Mouse (Mus musculus) lung, embryonic 15.5 days (tissue): Measurements from ENCODE around the gene Ldlrad3. TPM values are rescaled to one million over a fixed set of nuclear protein-coding genes. Genes with fewer than 3 reads are reported as not detected.
A peak's percentile ranks its signal among the peaks of the same experiment; 100 is the strongest.

Experiments used
- ATAC-seq: fragments of 200-750 bp; cut with Nextera tagmentation; 2 replicates; pipeline ENCODE4 v1.8.0; 2017; ENCODE audit warnings: moderate number of reproducible peaks, borderline replicate concordance; ENCODE audit not compliant: low FRiP score, low TSS enrichment; ENCODE audit errors: extremely low read depth
- H3K27ac ChIP-seq: fragments of 300-500 bp; sonication (generic); 2 replicates; pipeline ENCODE4 v1.5.1; 2015; ENCODE audit warnings: moderate library complexity, mild to moderate bottlenecking, inconsistent platforms
- H3K27me3 ChIP-seq: fragments of 300-500 bp; sonication (generic); 2 replicates; pipeline ENCODE4 v1.6.1; 2015; ENCODE audit warnings: inconsistent platforms
- H3K36me3 ChIP-seq: fragments of 300-500 bp; sonication (generic); 2 replicates; pipeline ENCODE4 v1.6.1; 2015; ENCODE audit warnings: inconsistent platforms
- H3K4me1 ChIP-seq: fragments of 300-500 bp; sonication (generic); 2 replicates; pipeline ENCODE4 v1.6.1; 2015; ENCODE audit warnings: inconsistent platforms
- H3K4me2 ChIP-seq: fragments of 300-500 bp; sonication (generic); 2 replicates; pipeline ENCODE4 v1.6.1; 2015; ENCODE audit warnings: inconsistent platforms, mild to moderate bottlenecking, moderate library complexity
- H3K4me3 ChIP-seq: fragments of 300-500 bp; sonication (generic); 2 replicates; pipeline ENCODE4 v1.5.1; 2015; ENCODE audit warnings: mild to moderate bottlenecking, inconsistent platforms
- H3K9ac ChIP-seq: fragments of 300-500 bp; sonication (generic); 2 replicates; pipeline ENCODE4 v1.6.1; 2015; ENCODE audit warnings: inconsistent platforms
- H3K9me3 ChIP-seq: fragments of 300-500 bp; sonication (generic); 2 replicates; pipeline ENCODE4 v1.6.1; 2016; ENCODE audit warnings: inconsistent platforms
- WGBS: fragments of 180-500 bp; shearing (Covaris S2); methylation state at CpG from one replicate; pipeline ENCODE4 v1.1.7; 2015; 5-methylcytosine and 5-hydroxymethylcytosine counted together
- polyA plus RNA-seq: library from polyadenylated mRNA; unstranded; fragments of >200 nt; fragmentation: Nextera tagmentation; extraction: Ambion mirVana; gene quantifications from 2 replicates; pipeline ENCODE4 v1.2.1, GENCODE M21; 2015

The Ldlrad3 gene
- polyA plus RNA-seq, 1 experiment from 2014 or later: 48.5 TPM

- 50% methylated on average over 6 of the region's 6 CpGs for WGBS
- no peaks in the 10 kb centered on the region for H3K9me3 ChIP-seq
- H3K36me3 ChIP-seq: no peaks in the 10 kb centered on the region
- H3K27ac ChIP-seq: no peak overlapping the region
- no peak overlapping the region for H3K4me3 ChIP-seq
- H3K27me3 ChIP-seq: no peaks in the 10 kb centered on the region
- ATAC-seq: no peak
- H3K4me1 ChIP-seq: peaks cover 74% of the 10 kb centered on the region
- H3K4me2 ChIP-seq: no peak overlapping the region
- H3K9ac ChIP-seq: no peak overlapping the region
Observed at GRCm38 (mm10) chr2:102137922-102138321, 48.3 kb downstream of the Ldlrad3 start.

- Histone ChIP-seq H3K4me2 (no peak overlapping the region), H3K27me3 (no peaks in the 10 kb centered on the region), H3K4me3 (no peak overlapping the region), H3K9me3 (no peaks in the 10 kb centered on the region), H3K36me3 (no peaks in the 10 kb centered on the region), H3K4me1 (peaks cover 80% of the 10 kb centered on the region), H3K27ac (no peak overlapping the region), H3K9ac (no peak overlapping the region)
- ATAC-seq: no peak
- WGBS: 80% methylated on average over 3 of the region's 3 CpGs
Observed at GRCm38 (mm10) chr2:102136184-102136583, 50.0 kb downstream of the Ldlrad3 start.

GRCm38 (mm10) chr2:102134510-102135262, 51.5 kb downstream of the Ldlrad3 start:
- no peak overlapping the region for H3K4me2 ChIP-seq
- H3K4me3 ChIP-seq: no peak overlapping the region
- H3K9me3 ChIP-seq: no peaks in the 10 kb centered on the region
- WGBS: 61% methylated on average over 9 of the region's 9 CpGs
- no peaks in the 10 kb centered on the region for H3K36me3 ChIP-seq
- no peaks in the 10 kb centered on the region for H3K27me3 ChIP-seq
- no peak overlapping the region for H3K27ac ChIP-seq
- peaks cover 87% of the 10 kb centered on the region for H3K4me1 ChIP-seq
- ATAC-seq: no peak
- no peak overlapping the region for H3K9ac ChIP-seq

GRCm38 (mm10) chr2:102132945-102133558, 53.1 kb downstream of the Ldlrad3 start:
- peak overlapping the region; percentile 79 for H3K27ac ChIP-seq
- 31% methylated on average over 10 of the region's 10 CpGs for WGBS
- H3K4me3 ChIP-seq: no peak overlapping the region
- H3K36me3 ChIP-seq: no peaks in the 10 kb centered on the region
- H3K4me2 ChIP-seq: 0 out of 2 replicates have a peak overlapping the region, but pooled peaks have one; percentile 10
- ATAC-seq: peak; percentile 25; the same call in 1 of the 2 replicates
- no peaks in the 10 kb centered on the region for H3K9me3 ChIP-seq
- H3K27me3 ChIP-seq: no peaks in the 10 kb centered on the region
- H3K4me1 ChIP-seq: peaks cover 92% of the 10 kb centered on the region
- H3K9ac ChIP-seq: no peak overlapping the region

- H3K4me2 ChIP-seq: no peak overlapping the region
- no peaks in the 10 kb centered on the region for H3K9me3 ChIP-seq
- ATAC-seq: no peak
- peaks cover 79% of the 10 kb centered on the region for H3K4me1 ChIP-seq
- H3K9ac ChIP-seq: no peak overlapping the region
- H3K27me3 ChIP-seq: no peaks in the 10 kb centered on the region
- no peaks in the 10 kb centered on the region for H3K36me3 ChIP-seq
- WGBS: 66% methylated on average over 8 of the region's 8 CpGs
- peak overlapping the region; percentile 56 for H3K27ac ChIP-seq
- no peak overlapping the region for H3K4me3 ChIP-seq
Observed at GRCm38 (mm10) chr2:102130198-102130845, 55.9 kb downstream of the Ldlrad3 start.

- WGBS: 72% methylated on average over 4 of the region's 4 CpGs
- H3K9me3 ChIP-seq: no peaks in the 10 kb centered on the region
- peak overlapping the region; percentile 56 for H3K27ac ChIP-seq
- no peak for ATAC-seq
- no peak overlapping the region for H3K4me3 ChIP-seq
- no peaks in the 10 kb centered on the region for H3K36me3 ChIP-seq
- H3K27me3 ChIP-seq: no peaks in the 10 kb centered on the region
- no peak overlapping the region for H3K4me2 ChIP-seq
- no peak overlapping the region for H3K9ac ChIP-seq
- peaks cover 77% of the 10 kb centered on the region for H3K4me1 ChIP-seq
Observed at GRCm38 (mm10) chr2:102129235-102129634, 57.0 kb downstream of the Ldlrad3 start.

- Histone ChIP-seq H3K27ac (peak overlapping the region; percentile 56; the same call in 1 of the 2 replicates), H3K4me3 (no peak overlapping the region), H3K36me3 (no peaks in the 10 kb centered on the region), H3K27me3 (no peaks in the 10 kb centered on the region), H3K9ac (no peak overlapping the region), H3K4me1 (peaks cover 75% of the 10 kb centered on the region), H3K4me2 (no peak overlapping the region), H3K9me3 (no peaks in the 10 kb centered on the region)
- peak; percentile 47 for ATAC-seq
- 36% methylated on average over 14 of the region's 14 CpGs for whole genome bisulfite sequencing
Observed at GRCm38 (mm10) chr2:102128500-102129030, 57.6 kb downstream of the Ldlrad3 start.

- no peak overlapping the region for H3K9ac ChIP-seq
- no peak for ATAC-seq
- H3K4me1 ChIP-seq: peaks cover 70% of the 10 kb centered on the region
- H3K27me3 ChIP-seq: no peaks in the 10 kb centered on the region
- H3K9me3 ChIP-seq: no peaks in the 10 kb centered on the region
- WGBS: 71% methylated on average over 8 of the region's 8 CpGs
- H3K4me3 ChIP-seq: no peak overlapping the region
- H3K27ac ChIP-seq: peak overlapping the region; percentile 16; the same call in 1 of the 2 replicates
- no peaks in the 10 kb centered on the region for H3K36me3 ChIP-seq
- no peak overlapping the region for H3K4me2 ChIP-seq
Observed at GRCm38 (mm10) chr2:102127791-102128387, 58.3 kb downstream of the Ldlrad3 start.

- WGBS: 59% methylated on average over 9 of the region's 9 CpGs
- no peaks in the 10 kb centered on the region for H3K36me3 ChIP-seq
- ATAC-seq: no peak
- H3K9ac ChIP-seq: no peak overlapping the region
- H3K4me3 ChIP-seq: no peak overlapping the region
- H3K4me2 ChIP-seq: no peak overlapping the region
- H3K4me1 ChIP-seq: peaks cover 65% of the 10 kb centered on the region
- no peak overlapping the region for H3K27ac ChIP-seq
- no peaks in the 10 kb centered on the region for H3K9me3 ChIP-seq
- H3K27me3 ChIP-seq: no peaks in the 10 kb centered on the region
Observed at GRCm38 (mm10) chr2:102127221-102127620, 59.0 kb downstream of the Ldlrad3 start.

- Histone ChIP-seq H3K27ac (no peak overlapping the region), H3K9me3 (no peaks in the 10 kb centered on the region), H3K4me3 (no peak overlapping the region), H3K9ac (no peak overlapping the region), H3K4me2 (no peak overlapping the region), H3K27me3 (no peaks in the 10 kb centered on the region), H3K4me1 (peaks cover 62% of the 10 kb centered on the region), H3K36me3 (no peaks in the 10 kb centered on the region)
- whole genome bisulfite sequencing: 92% methylated on average over 7 of the region's 7 CpGs
- ATAC-seq: no peak
Observed at GRCm38 (mm10) chr2:102126076-102126475, 60.1 kb downstream of the Ldlrad3 start.

GRCm38 (mm10) chr2:102125042-102125441, 61.1 kb downstream of the Ldlrad3 start:
- H3K27me3 ChIP-seq: no peaks in the 10 kb centered on the region
- no peak overlapping the region for H3K4me2 ChIP-seq
- H3K27ac ChIP-seq: no peak overlapping the region
- H3K36me3 ChIP-seq: no peaks in the 10 kb centered on the region
- 54% methylated on average over 4 of the region's 4 CpGs for WGBS
- no peak for ATAC-seq
- no peak overlapping the region for H3K4me3 ChIP-seq
- H3K9ac ChIP-seq: no peak overlapping the region
- H3K9me3 ChIP-seq: no peaks in the 10 kb centered on the region
- H3K4me1 ChIP-seq: peaks cover 59% of the 10 kb centered on the region
